Mouse (Mus musculus): Measurements from ENCODE around the gene Cdan1.

DNA sequence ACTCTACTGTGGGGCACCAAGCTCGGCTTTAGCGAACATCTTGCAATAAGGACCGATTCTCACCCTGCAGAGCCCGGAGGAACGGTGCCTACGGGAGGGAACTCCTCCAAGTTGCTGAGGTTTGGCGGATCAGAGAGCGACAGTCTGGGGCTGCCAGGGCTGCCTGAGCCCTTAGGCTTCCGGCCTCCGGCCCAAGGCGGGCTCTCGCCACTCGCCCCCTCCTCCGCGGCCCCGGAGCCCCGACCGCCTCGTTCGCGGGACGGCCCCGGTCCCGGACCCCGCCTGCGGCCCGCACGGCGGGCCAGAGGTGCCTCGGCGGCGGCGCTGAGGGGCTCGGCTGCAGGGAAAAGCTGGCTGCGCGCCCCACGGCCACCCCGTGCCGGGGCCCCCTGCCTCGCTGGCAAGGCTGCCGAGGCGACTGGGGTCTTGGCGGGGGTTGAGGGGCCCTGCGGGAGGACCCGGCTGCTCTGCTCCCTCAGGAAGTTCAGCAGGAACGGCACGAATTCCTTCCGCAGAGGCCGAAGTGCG is 119.2 kb downstream of the Cdan1 start:
- TF ChIP-seq CTCF (IDR thresholded peaks at IDR 0.05; ENCODE audit: low read depth) (no peak), EP300 (IDR thresholded peaks at IDR 0.05; ENCODE audit: low read depth) (no peak)

All from heart, postnatal 0 days (tissue).